Mouse (Mus musculus) embryo, embryonic 10 days (tissue): Measurements from ENCODE around the gene Polr1d.
A peak's percentile ranks its signal among the peaks of the same experiment; 100 is the strongest.

Source experiments
- DNase-seq: peaks from one replicate; pipeline ENCODE4 v3.0.0-alpha.2; 2015; ENCODE audit warnings: low spot score

Polr1d gene

DNA sequence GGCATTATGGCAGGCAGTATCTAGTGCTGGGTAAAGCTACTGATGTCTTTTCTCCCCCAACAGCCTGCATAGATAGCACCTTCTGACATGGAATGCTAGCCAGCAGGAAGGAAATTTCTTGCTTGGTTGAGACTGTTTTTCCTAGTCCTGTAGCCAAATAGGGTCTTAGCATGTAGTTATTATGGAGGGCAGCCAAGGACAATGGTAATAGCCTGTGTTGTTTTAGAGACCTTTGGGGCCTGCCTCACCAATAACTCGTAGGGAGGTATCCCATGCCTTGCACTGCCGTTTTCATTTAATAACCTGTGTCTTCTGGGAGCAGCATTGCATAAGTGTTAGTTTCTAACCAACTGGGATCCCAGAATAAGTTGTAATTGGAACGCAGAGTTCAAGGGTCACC, 13.0 kb downstream of the Polr1d start:
- no peak for DNase-seq

DNA sequence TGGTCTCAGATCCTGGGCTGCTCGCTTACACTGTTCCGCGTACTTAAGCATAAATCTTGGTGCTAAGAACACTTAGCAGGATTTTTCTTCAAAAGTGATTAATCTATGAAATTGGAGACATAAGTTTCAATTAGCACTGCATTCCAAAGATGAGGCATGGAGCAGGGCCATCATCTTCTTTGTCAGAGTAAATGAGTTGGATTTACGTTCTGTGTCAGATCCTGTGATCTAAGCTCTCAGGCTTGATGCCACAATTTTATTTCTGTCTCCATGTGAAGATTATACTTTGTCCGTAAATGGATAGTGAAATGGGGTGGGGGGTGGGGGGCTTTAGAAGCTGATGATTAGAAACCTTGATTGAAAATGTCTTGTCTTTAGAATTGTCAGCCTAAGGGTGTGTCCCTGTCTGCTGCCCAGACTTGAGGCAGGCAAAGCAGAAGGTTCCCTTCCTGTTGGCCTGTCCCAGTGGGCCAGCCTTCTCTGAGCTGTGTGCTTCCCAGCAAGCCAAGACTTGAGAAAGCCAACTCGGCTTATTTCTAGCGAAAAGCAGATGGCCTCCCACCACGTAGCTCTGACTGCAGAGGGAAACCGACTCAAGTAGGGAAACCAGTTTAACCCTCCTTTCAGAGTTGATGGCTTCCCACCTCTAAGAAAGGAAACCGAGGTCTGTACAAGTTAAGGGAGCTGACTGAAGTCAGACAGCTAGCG, 13.6 kb downstream of the Polr1d start:
- no peak for DNase-seq

DNA sequence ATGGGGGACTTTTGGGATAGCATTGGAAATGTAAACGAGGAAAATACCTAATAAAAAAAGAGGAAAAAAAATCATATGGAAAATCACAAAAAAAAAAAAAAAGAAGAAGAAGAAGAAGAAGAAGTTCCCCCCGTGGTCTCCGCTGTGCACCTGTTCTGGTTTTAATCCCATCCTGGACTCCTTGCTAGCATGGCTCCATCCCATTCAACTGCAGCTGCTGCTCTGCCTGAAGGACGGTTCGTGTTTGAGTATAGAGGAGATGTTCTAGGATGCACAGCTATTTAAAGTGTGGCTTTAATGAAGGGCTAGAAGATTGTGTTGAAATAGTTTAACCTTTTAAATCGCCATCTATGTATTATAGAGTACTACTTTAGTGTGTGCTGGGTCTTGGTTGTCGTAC, 15.6 kb downstream of the Polr1d start:
- DNase-seq, result no peak

DNA sequence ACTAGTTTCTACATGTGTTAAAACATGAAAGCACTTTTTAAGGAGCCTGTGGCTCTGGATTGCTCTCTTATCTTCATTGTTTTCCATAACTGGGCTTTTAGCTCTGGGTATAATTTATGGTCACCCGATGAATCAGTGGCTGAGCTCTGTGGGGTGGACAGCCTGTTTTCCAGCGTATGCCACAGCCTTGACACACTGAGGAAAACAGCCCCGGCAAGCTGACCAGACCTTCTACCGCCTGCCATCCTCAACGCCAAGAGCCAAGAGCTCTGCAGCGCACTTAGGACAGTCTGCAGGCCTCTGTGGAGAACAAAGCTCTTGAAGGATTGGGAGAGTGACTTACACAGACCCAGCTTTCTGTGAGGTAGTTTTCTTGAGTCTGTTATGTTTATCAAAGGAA, 17.4 kb downstream of the Polr1d start:
- DNase-seq, result no peak

DNA sequence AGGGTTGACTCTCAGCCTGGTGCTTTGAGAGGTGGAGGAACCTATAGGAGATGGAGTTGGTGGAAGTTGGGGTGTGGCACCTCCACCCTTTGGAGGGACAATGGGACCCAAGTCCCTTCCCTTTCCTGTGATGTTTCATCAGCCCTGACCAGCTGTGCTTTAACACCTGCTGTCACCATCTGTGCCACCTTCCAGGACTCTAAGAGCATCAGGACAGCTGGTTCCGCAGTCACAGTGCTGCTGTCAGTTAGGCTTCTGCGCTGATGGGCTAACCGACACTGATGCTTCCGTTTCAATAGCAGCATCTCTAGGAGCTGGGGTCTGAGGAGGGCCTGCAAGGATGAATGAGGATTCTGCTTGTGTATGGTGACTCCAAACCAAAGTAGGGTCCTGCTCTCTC, 19.7 kb downstream of the Polr1d start:
- no peak for DNase-seq

DNA sequence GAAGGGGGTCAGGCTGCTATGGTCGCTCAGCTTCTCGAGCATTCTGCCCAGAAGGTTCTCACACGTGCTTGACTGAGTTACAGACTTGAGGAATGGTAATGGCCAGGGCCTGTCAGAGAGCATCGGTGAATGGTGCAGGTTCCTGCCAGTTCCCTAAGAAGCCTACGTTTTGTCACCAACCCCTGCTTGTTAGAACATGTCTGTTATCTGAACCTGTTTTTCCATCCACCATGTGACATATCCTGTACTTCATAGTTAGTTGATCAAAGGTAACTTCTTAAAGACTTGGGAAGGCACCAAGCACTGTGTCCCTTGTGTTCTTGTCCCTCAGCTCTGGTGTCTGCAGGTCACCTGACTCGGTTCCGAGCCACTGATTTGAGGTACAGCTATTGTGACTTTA, 21.8 kb downstream of the Polr1d start:
- DNase-seq, result no peak

DNA sequence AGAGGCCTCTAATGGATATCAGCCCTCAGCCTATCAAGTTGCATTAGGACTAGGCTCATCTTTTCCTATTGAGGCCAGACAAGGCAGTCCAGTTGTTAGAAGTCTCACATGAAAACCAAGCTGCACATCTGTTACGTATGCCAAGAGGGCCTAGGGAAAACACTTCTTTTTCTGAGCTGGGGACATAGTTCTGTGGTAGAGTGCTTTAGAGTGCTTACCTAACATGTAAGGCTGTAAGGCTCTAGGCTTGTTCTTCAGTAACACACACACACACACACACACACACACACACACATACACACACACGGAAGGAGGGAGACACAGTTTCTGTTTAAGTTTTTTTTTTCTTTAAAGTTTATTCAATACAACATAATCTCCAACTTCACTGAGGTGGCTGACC, 23.3 kb downstream of the Polr1d start:
- no peak for DNase-seq

DNA sequence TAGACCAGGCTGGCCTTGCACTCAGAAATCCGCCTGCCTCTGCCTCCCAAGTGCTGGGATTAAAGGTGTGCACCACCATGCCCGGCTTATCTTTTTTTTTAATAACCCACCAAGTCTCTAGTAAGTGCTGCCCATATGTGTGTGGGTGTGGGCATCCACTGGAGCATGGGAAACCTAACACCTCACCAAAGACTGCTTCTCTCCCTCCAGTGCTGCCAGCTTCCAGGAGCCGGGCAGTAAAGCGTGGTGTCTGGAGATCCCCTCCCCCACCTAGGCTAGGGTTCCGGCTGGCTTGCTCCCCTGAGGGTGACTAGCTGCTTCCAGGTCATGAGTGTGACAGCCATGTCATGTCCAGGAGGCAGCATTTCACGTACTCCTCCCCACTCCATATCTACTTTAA, 25.4 kb downstream of the Polr1d start:
- no peak for DNase-seq

DNA sequence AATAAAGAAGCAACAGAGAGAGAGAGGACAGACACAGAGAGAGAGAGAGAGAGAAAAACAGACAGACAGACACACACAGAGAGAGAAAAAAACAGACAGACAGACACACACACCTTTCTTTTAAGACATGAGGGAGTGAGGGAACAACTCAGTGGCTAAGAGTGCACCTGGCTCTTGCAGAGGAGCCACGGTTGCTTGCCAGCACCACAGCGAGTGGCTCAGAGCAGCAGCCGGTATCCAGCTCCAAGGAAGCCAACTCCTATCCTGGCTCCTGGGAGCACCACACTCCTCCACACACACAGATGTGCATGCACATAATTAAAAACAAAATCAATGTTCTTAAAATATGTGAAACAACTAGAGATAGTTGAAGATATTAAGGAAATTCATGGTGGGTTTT, 30.4 kb downstream of the Polr1d start:
- no peak for DNase-seq

DNA sequence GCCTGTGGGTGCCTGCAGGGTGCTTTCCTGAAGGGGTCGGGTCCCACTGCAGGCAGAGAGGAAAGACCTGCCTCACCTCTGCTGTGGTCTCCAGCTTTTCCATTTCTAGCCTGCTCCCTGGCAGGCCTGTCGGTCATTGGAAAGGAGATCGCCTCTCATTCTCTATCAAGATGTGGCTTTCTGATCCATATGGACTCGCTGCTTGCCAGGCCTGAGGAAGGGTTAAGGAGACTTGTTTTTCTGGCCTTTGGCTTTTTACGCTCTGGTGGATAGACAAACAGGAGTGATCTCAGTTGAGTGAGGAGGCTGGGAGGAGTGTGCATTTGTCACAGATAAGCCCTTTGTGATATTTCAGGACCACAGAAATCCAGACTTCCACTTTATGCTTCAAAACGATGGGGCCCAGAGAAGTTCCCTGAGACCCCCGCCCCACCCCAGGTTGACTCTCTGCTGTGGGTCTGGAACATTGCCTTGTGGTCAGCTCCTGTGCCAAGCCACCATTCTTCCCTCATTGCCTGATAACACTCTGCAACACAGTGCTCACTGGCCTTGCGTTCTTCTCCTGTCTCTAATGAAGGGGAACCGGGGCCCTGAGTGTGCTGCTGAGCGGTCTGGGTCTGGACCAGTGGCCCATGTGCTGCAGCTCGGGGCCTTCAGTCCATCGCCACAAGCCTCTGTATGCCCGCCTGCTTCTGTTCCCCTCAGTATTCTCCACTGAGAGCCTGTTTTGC, 32.2 kb downstream of the Polr1d start:
- DNase-seq, result no peak

DNA sequence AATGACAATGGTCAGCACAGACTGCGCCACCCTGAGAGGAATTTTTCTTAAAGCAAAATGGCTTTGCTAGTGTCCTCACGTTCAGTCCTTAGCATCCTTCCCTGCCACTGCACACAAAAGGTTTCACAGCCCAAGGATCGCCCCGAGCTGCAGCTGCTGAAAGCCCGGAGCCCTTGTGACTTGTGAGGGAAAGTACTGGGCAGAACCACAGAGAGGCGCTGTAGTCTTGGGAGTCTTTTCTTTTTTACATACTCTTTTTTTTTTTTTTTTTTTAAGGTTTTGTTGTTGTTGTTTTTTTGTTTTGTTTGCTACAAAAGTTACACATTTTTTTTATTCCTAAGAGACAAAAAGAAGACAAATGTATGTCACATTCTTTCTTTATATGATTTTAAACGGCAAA, 37.9 kb downstream of the Polr1d start:
- DNase-seq, result no peak

DNA sequence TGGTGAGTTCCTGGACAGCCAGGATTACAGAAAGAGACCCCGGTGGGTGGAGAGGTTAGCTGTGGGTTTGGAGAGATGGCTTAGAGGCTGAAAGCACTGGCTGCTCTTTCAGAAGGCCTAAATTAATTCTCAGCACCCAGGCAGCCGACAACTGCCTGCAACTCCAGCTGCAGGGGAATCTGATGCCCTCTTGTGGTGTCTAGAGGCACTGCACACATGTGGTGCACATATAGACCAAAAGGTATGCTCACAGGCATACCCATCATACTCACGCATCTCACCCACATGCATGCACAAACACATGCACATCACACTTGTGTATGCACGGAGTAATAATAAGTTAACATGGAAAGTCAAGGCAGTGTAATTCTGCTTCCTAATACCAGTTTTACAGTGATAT, 38.8 kb downstream of the Polr1d start:
- no peak for DNase-seq

DNA sequence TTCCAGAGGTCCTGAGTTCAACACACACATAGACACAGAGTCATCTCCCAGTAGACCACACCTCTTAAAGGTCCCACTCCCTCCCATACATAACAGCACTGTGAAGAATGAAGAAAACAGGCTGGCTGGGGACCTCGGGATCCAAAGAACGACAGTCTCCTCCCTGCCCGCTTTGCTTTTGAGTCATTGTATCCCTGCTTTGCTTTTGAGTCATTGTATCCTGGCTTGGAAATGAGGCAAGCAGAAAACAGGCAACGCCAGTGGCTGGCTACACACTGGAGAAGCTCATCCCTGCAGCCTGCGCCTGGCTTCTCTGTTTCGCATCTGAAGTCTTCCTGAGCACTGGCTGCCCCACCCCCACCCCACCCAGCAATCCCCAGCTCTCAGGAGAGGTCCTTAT, 40.2 kb downstream of the Polr1d start:
- no peak for DNase-seq

DNA sequence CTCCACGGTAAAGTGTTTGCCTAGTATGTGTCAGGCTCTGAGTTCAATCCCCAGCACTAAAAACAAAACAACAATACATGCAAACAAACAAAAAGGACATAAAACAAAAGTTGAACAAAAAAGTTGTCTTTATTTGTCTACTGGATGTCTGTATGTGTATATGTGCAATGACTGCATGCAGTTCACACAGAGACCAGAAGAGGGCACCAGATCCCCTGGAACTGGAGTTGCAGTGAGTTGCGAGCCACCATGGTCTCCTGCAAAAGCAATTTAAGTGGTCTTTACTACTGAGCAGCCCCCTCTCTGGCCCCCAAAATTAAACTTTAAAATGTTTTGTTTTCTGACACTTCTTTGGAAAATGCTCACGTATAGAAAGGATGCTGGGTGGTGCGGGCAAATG, 44.3 kb downstream of the Polr1d start:
- DNase-seq, result no peak

DNA sequence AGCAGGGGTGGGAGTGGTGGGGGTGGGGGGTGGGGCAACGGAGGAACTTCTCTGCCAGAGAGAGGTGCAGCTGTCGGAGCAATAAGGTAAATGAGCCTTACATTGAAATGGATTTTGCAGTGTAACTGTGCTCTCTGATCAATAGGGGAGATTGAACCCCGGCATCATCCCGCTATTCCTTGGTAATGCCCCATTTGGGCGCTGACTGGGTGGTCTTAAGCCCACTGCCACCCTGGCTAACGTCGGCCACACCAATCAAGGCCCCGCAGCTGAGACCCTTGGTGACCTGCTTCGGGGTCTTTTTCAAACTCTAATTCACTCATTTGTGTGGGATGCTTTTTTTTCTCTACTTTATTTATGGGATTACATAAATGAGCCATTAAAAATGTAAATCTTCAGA, 47.9 kb downstream of the Polr1d start:
- no peak for DNase-seq

DNA sequence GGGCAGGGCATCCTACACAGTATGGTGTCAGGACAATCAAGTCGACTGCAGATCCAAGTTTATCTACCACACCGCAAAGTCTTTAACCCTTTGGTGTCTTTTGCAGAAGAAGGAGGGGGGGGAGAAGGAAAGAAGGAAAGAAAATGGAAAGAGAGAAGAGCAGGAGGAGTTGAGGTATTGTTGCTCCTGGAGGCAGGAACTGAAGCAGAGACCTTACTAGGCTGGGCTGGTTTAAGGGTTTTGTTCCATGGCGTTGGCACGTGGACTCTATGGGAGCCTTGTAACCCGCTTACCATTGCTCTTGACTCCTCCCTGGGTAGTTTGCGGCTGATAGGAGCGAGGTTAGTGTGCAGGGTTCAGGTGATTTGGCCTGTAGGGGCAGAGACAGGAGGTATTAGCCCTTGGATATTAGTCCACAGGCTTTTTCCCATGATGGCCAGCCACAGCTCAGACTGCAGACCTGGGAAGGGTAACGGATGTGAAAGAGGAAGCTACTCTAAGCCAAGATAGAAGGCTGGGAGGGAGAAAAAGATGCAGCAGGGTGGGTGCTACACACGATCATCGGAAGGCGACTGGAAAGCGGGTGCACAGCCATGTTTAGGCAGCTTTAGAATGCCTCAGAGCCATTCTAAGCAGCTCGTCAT, 48.8 kb downstream of the Polr1d start:
- DNase-seq, result no peak

DNA sequence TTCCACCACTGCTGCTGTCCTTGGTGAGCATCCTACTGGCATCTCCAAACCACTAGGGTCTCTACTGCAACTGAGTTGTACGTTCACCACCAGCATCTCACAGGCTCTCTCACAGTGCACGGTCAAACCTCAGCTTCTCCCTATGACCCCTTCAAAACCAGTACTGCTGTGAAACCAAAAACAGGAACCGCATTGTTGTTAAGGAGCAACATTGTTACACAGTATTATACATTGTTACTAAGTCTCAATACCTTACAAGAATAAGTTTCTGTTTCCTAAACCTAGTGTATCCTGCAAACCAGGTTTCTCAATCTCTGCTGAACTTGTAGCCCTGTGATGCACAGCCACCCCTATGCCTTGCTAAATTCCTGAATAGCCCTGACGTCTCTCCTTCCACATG, 51.0 kb downstream of the Polr1d start:
- no peak for DNase-seq

DNA sequence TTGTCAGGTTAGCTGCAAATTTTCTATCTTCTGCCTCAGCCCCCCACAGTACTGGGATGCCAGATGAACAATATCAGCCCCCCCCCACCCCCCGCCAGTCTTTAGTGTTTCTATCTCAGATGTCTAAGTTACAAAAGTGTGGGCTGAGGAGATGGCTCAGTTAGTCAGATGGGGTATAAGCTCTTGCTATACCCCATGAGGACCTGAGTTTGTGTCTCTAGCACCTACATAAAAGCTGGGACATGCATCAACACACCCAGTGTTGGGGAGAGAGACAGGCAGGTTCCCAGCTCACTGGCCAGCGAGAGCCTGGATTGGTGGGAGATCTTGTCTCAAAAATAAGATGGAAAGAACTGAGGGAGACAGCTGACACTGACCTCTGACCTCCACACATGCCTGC, 52.6 kb downstream of the Polr1d start:
- DNase-seq, result no peak

DNA sequence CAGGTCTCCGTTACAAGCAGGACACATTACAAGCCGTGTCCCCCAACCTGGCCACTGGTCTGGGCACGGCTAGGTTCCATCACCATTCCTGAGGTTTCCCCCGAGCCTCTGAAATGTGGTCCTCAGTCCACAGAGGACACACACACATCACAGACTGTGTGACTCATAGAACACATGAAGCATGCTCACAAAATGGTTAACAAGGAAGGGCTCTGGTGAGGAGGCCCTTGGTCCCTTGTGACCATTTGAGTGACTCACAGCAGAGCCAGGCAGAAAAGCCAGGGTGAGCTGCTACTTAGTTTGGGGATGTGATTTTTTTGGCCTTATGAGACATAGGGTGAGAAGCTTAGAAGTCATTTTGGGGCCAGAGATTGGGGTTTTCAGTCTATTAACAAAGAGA, 55.1 kb downstream of the Polr1d start:
- DNase-seq, result no peak

DNA sequence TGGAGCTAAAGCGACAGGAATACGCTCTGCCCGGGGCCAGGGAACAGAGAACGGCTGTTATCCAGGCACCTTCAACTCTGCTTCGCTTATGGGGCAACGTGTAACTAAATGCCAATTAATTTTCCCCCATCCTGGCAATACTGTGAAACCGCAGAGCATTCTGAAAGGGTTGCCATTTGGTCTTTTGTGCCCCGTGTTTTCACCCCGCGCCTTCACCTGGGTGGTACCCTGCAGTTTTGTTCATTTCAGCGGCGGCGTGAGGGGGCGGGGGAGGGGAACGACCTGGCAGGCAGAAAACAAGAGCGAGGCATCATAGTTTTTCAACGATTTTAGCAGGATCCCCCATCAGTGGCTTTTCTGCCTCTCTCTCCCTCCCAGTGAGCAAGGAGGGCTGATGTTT, 56.8 kb downstream of the Polr1d start:
- peak; percentile 34 for DNase-seq

DNA sequence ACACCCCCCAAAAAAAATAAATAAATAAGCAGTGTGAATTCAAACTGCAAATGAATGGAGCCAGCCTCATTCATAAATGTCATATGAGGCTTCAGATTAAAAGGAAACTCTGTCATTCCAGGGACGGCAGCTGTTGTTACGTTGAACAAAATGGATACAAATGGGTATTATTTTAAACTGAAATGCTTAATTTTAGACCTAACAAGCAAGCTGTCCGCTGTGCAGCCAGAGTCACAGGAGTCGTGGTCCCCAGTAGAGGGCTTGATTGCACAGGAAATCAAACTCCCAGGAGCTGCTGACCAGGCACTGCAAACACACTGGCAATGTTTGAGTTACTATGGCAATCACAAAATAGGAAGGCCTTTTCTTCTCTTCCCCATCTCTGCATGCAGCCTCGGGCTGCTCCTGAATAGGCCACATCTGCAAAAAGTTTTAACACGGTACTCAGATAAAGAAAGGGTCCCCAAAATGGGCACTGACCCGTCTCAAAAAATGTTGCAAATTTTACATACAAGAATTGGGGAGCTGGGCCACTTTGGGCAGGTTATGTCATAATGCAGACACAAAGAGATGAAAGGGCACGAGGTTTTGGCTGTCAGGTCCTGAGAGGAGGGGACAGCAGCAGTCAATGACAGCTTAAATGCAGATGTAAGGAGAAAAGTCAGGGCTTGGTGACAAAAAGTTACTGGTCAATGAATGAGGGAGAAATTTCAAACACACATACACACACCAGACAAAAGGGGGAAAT, 57.7 kb downstream of the Polr1d start:
- peak; percentile 69 for DNase-seq

DNA sequence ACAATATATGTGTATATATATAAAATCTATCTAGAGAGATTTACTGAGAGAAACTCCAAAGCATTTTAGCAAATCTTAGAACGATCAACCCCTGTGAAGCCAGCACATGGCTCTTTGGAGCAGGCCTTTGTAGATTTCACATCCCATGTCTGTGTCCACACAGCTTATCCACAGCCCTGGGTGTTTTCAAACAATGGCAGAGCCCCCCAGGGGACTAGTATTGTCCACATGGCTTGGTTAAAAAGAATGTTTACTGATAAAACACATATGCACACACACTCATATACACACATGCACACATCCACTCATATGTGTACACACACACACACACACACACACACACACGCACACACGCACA, 58.2 kb downstream of the Polr1d start:
- no peak for DNase-seq

DNA sequence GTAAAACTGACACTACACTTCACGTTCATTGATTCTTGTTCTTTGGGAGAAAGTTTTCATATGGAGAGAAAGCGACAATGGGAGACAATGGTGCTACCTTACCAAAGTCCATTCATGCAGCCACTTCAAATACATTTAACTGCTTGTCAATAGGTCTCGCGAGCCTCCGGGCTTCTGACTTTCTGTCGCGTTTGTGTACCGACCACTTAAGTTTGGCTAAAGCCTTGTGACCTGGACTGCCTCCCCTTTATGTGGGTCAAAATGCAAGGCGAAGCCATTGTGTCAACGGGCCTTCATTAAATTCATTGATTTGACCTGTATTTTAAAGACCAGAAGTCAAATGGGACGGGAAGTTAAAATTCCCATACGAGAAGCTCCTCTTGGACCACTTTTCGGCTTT, 59.1 kb downstream of the Polr1d start:
- peak; percentile 55 for DNase-seq
